Mouse (Mus musculus) ovary, postnatal 10 days (tissue): Measurements from ENCODE around the gene Usp2.
"Not testable (repeated sequence)": the region's sequence is repeated elsewhere in the genome, so short reads cannot be mapped to it uniquely, and the experiment has no call there.

ENCODE experiments used
- DNase-seq: peaks from one replicate; pipeline ENCODE4 v3.0.0; 2022; ENCODE audit warnings: low spot score

Usp2 gene

GRCm38 (mm10) chr9:44093612-44094503, 27.0 kb downstream of the Usp2 start:
- DNase-seq = no peak

GRCm38 (mm10) chr9:44094737-44095136, 27.9 kb downstream of the Usp2 start:
- DNase-seq = no peak

- no peak for DNase-seq
These were observed 29.0 kb downstream of the Usp2 start for GRCm38 (mm10) chr9:44095781-44096180.

GRCm38 (mm10) chr9:44096536-44096935, 29.7 kb downstream of the Usp2 start:
- DNase-seq = no peak

- no peak for DNase-seq
These were observed 34.7 kb downstream of the Usp2 start, which contains the start of gene Mfrp for GRCm38 (mm10) chr9:44101490-44101889. TSS of gene Mfrp (plus strand) at chr9:44101729.

GRCm38 (mm10) chr9:44104881-44105280, 38.1 kb downstream of the Usp2 start:
- no peak for DNase-seq

- no peak for DNase-seq
These were observed 39.0 kb downstream of the Usp2 start for GRCm38 (mm10) chr9:44105781-44106180.

GRCm38 (mm10) chr9:44106182-44106581, 39.4 kb downstream of the Usp2 start:
- no peak for DNase-seq

GRCm38 (mm10) chr9:44106596-44106995, 39.8 kb downstream of the Usp2 start:
- no peak for DNase-seq

GRCm38 (mm10) chr9:44107110-44107509, 40.3 kb downstream of the Usp2 start, which contains the start of gene C1qtnf5:
TSS of gene C1qtnf5 (plus strand) at chr9:44107245.
- peak; percentile 83 for DNase-seq

- DNase-seq = no peak
These were observed 40.8 kb downstream of the Usp2 start for GRCm38 (mm10) chr9:44107557-44108179.

- no peak for DNase-seq
These were observed 41.6 kb downstream of the Usp2 start for GRCm38 (mm10) chr9:44108269-44109055.

GRCm38 (mm10) chr9:44109360-44110095, 42.7 kb downstream of the Usp2 start:
- no peak for DNase-seq

GRCm38 (mm10) chr9:44111909-44112308, 45.1 kb downstream of the Usp2 start:
- not testable (repeated sequence) for DNase-seq

GRCm38 (mm10) chr9:44113105-44113789, 46.4 kb downstream of the Usp2 start, which contains the start of the genes Gm49380 and Rnf26:
TSS of gene Gm49380 (minus strand) at chr9:44113500.
TSS of gene Rnf26 (minus strand) at chr9:44113517.
- peak; percentile 87 for DNase-seq

GRCm38 (mm10) chr9:44114453-44114852, 47.6 kb downstream of the Usp2 start:
- DNase-seq = no peak

- DNase-seq = no peak
These were observed 48.8 kb downstream of the Usp2 start for GRCm38 (mm10) chr9:44115599-44115998.

- no peak for DNase-seq
These were observed 49.4 kb downstream of the Usp2 start for GRCm38 (mm10) chr9:44116182-44116581.

- DNase-seq = no peak
These were observed 52.2 kb downstream of the Usp2 start for GRCm38 (mm10) chr9:44119011-44119410.

GRCm38 (mm10) chr9:44119948-44120465, 53.2 kb downstream of the Usp2 start:
- no peak for DNase-seq

GRCm38 (mm10) chr9:44124317-44124716, 57.5 kb downstream of the Usp2 start:
- DNase-seq = no peak
